Mouse (Mus musculus) right cerebral cortex, adult 2 months (tissue): Measurements from ENCODE around the gene Rarb.

ENCODE experiments used
- DNase-seq, 2 experiments: peaks; one replicate each; pipeline ENCODE4 v3.0.0; 2021 to 2022; ENCODE audit warnings: low spot score in 2 of 2

Rarb gene

DNA sequence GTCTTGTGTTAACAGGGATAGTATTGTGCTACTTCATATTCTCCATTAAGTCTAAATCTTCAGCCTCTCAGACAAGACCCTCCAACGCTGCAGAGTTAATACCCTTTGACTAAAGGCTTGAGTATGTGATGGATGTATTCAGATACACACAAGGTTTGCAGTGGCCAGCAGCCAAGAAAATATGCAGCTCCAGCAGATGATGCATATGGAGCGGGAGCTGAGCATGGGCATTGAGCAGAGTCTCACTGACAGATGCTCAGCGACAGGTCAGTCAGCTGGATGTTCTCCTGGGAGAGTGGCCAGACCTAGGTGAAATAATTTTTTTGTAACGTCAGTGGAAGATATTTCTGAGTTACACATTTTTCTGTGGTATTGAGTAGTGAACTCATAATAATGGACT is 229.8 kb downstream of the Rarb start:
- no peak for DNase-seq

GRCm38 (mm10) chr14:16578100-16578499 is 240.9 kb downstream of the Rarb start:
- no peak for DNase-seq

GRCm38 (mm10) chr14:16577049-16577448 is 241.9 kb downstream of the Rarb start:
- DNase-seq: peak in 1 of 2 experiments; percentile 14

DNA sequence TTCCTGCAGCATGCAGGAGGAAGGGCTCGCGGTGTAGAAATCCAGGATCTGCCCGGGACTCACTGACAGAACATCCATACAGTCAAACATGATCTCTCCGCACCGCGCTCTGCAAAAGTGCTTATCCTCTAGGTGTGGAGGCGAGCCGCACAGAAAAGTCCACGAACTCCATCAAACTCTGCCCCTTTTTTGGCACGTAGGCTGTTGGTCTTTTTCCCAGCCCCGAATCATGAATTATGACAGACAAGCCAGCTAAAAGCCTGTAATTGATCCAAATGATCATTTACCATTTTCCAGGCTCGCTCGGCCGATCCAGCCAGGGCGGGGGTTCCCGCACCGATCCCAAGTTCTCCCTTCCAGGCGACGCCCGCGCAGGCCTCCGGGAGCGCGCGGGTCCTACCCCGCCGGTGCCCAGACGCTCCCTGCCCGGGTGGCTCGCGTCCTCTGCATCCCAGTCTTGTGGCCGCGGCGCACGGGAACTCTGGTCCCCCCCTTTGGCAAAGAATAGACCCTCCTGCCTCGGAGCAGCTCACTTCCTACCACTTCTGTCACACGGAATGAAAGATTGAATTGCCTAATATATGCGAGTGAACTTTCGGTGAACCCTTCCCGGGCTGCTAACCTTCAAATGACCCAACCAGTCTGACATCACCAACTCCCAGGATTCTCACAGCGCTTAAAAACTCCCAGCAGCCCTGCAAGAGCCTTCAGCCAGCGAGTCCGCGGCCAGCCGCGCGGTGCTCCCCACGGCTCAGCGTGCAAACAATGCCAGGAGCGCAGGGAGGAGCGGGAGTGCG is 243.8 kb downstream of the Rarb start:
- DNase-seq: peak; percentile 74 to 77

- DNase-seq: no peak
Observed at GRCm38 (mm10) chr14:16573475-16574171, 245.3 kb downstream of the Rarb start.

DNA sequence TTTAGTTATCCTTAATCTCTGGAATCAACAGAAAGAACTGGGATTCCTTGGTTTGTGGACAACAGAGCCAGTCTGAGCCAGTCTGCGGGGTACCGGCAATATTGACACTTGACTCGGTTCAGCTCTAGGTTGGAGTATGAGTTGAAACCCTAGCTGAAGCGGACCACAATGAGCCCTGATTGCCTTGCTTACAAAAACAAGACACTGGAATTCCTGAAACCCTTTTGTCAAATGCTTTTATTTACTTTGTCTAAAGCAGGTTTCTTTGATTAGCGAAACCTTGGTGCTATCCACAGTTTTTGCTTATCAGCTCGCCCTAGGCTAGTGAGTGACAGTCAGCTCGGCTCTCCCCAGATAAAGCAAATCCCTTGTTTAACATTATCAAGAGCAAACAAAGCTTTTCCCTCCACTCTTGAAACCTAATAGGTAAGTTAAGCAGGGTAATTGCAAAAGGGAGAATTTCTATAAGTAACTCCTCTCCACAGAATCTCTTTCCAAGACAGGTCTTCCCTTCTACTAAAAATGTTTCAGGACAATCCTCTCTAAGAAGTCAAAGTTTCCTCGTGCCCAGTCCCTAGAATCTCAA is 246.1 kb downstream of the Rarb start:
- no peak for DNase-seq

DNA sequence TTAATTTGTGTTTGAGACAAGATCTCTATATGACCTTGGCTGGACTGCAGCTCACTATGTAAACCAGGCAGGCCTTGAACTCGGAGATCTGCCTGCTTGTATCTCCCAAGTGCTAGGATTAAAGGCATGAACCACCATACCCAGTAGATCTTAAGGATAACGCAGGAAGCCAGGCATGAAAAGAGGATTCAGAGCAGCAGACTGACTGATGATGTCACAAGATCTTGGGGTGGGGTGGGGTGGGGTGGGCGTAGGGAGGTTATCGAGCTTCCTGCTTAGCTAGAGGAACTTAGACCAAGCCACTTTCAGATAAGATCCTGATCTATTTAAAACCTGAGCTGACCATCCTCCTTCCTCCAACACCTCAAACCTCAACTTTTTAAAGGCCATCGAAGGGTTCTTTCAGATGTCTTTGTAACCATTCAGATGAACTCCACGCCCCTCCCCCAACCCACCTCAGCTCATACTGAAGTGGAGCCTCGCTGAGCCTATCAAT is 249.4 kb downstream of the Rarb start:
- no peak for DNase-seq

DNA sequence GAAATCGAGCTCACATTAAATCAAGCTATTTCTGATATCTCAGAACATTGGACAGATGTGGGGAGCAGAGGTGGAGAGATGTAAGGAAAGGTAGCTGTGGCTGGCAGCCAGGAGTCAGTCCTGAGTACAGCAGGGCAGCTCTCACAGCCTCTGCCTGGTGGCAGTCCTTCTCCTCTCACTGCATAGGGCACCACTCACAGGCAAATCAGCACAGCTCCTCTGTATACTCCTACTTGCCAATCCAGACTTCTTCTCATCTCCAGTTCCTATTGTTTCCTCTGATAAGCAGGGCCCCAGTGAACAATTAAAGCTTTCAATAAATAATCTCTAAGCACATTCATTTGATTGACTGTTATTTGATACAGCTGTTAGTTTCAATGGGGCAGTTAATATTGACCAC is 252.0 kb downstream of the Rarb start:
- DNase-seq: no peak

DNA sequence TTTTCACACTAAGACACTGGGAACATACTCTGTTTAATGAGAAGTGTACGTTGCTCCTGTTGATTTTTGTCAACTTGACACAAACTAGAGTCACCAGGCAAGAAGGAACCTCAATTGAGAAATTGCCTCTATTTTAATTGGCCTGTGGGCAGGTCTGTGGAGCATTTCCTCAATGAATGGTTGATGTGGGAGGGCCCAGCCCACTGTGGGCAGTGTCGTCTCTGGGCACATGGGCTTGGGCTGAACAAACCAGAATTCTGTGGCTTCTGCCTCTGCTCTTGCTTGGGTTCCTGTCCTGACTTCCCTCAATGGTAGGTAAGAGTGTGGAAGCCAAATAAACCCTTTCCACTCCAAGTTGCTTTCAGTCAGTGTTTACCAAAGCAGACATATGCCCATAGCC is 255.0 kb downstream of the Rarb start:
- DNase-seq: no peak

- DNase-seq: no peak
Observed at GRCm38 (mm10) chr14:16561496-16562170, 257.3 kb downstream of the Rarb start.

DNA sequence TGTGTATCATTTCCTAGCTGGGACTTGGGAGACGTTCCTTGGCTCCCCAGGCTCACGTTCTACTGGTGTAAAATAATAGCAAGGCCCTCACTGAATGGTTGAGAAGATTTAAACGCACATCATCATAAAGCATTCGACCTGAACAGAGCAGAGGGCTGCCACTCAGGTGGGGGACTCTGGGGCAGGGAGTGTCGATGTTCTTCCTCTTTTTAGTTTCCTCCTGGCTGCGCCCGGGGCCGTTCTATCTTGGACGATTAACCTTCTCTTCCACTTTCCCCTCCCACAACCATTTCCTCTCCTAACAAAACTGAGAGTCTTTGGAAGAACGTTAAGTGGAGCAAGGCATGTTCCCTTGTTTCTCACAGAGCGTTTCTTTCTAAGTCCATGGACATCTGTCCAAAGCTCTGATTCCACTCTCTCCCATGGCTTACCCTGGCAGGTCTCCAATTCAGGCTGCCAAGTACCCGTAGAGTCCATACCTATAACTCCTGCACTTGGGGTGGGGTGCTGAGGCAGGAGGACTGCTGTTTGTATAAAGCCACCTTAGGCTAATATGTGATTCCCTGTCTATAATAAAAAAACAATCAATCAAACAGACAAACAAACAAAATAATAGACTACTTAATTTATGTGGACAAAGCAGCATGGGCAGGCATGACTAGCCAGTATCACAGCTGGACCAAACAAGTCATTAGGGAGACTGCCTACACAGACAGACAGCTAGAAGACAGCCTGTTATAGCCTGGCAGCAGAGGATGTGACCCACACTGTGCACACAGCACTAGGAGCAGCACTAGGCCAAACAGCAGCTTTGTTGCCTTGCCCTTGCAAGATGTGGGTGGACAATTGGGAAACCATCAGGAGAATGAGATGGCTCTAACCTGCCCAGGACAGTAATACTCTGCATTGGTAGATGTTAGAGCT is 259.4 kb downstream of the Rarb start:
- no peak for DNase-seq

- no peak for DNase-seq
Observed at GRCm38 (mm10) chr14:16558033-16558432, 260.9 kb downstream of the Rarb start.

DNA sequence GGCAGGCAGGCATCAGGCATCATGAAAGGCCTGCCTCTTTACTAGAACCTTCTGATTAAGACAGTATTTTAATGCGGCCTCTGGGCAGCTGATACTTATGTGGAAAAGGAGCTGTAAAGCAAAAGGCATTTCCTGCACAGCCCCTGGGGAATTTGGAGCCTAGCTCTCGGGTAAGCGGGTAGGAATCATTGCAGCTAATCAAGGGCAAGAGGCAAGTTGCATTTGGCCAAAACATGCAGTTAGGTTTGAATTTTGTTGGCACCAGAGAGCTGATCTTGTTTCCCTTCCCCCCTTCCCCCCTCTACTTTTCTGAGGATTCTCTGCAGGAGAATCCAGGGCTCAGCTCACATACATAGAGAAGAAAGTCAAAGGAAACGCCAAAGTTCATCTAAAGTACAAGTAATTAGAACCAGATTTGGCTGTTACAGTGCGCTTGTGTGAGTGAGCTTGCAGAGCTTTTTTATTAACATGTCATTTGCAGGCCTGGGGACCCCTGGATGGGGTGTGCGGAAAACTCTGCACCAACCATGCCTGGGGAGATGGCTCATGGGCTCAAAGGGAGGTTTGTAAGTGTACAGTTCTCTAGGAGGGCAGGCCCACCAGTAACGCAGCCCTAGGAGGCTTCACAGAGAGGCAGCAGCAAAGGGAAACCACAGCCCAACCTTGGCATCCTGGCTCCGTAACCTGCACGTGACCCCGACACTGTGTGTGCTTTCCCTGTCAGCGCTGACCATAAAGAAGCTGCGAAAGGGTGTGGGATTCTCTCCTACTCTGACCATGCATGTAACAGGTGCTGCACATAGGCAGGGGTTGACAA is 264.1 kb downstream of the Rarb start:
- no peak for DNase-seq

- DNase-seq: no peak
Observed at GRCm38 (mm10) chr14:16554319-16554642, 264.7 kb downstream of the Rarb start.

- no peak for DNase-seq
Observed at GRCm38 (mm10) chr14:16552293-16552692, 266.7 kb downstream of the Rarb start.

GRCm38 (mm10) chr14:16551843-16552242 is 267.1 kb downstream of the Rarb start:
- peak; percentile 22 to 43 for DNase-seq

DNA sequence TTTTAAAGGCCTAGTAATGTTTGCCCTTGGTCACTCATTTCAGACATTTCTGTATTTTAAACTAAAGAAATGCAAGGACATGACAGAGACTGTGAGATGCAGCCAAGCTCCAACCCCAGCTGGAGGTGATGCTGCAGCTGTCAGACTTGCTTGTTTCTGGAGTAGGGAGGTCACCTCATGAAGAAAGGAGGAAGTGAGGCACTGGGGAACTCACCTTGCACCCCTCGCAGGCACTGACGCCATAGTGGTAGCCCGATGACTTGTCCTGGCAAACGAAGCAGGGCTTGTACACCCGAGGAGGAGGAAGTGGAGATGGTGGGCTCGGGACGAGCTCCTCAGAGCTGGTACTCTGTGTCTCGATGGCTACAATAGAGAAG is 270.8 kb downstream of the Rarb start:
- DNase-seq: no peak

DNA sequence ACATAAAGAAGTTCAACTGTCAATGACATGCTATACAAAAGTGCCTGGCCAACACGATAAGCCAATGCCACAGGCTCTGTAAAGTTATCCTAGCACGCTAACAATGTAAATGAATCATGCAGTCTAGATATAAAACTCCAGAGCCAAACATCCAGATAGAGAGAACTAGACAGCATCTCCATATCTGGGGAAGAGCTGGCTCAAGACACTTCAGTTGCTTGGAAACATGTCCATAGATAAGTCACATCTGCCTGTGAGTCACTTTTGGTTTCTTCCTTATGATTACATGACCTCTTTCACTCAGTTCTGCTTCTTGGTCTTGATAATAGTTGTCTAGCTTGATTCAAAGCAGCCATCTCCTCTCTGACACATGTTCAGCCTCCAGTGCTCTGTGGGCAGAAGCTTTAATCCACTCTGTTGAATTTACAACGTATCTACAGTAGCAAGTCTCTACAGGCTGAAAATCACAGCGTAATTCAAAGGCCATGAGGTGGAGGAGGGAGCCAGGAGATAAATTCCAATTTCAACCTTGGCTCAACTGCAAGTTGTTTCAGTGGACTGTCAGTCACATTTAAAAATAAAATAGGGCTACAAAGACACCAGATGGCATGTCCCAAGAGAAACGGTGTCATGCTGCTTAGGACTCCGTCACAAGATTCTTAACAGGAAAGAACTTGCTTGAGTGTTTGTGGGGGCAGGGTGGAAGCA is 271.3 kb downstream of the Rarb start:
- peak in 1 of 2 experiments; percentile 21 for DNase-seq

DNA sequence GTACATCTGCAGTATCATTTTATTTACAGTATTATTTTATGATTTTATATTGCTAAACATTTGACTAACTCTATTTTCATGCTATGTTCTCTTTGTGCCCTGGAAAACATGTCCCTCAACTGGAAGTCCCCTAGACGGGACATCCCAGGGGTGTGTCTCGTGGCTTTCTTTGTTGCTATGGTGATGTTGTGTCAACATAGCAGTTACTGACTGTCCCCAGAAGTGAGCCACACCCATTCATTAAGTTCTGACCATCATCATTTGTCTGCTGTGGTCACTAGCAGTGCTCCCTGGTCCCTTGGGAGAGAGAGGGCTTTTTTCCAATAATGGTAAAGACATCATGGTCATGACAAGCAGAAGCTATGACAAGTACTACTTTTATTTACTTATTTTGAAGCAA is 274.0 kb downstream of the Rarb start:
- DNase-seq: no peak

DNA sequence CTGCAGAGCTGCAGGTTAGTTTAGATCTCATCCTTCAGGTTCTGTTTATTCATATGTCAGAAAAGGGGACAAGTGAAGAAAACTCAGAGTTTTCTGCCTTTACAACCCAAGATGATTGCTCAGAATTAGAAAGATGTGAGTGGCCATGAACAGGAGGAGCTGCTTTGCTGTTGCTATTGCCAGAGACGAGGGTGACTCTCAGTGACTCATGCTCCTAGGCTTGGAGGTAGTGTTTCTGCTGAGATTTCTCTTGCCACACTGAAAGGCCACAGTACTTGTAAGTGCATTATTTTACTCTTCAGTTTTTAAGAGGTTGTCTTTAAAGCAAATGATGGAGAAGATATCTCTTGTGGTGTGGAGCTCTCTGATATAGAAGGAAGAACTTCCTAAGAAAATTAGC is 277.3 kb downstream of the Rarb start:
- DNase-seq: no peak
